Mouse (Mus musculus) midbrain, embryonic 10.5 days (tissue): ENCODE results near the gene Abcd3. TPM values are rescaled to one million over a fixed set of nuclear protein-coding genes. Genes with fewer than 3 reads are reported as not detected.
"Not testable (repeated sequence)": the region's sequence is repeated elsewhere in the genome, so short reads cannot be mapped to it uniquely, and the experiment has no call there.

ENCODE experiments used
- DNase-seq: peaks from one replicate; pipeline ENCODE4 v3.0.0-alpha.2; 2017; ENCODE audit warnings: low spot score
- H3K27ac ChIP-seq: fragments of 300-500 bp; sonication (generic); replicated peaks from 2 replicates; pipeline ENCODE4 v1.5.1; 2016; ENCODE audit warnings: mild to moderate bottlenecking
- H3K27me3 ChIP-seq: fragments of 300-500 bp; sonication (generic); 2 replicates; pipeline ENCODE4 v1.6.1; 2016; ENCODE audit warnings: low read depth, mild to moderate bottlenecking; ENCODE audit not compliant: poor library complexity, severe bottlenecking
- H3K36me3 ChIP-seq: fragments of 300-500 bp; sonication (generic); 2 replicates; pipeline ENCODE4 v1.6.1; 2016; ENCODE audit warnings: mild to moderate bottlenecking, moderate library complexity
- H3K4me1 ChIP-seq: fragments of 300-500 bp; sonication (generic); 2 replicates; pipeline ENCODE4 v1.6.1; 2016
- H3K4me3 ChIP-seq: fragments of 300-500 bp; sonication (generic); 2 replicates; pipeline ENCODE4 v1.5.1; 2016; ENCODE audit warnings: mild to moderate bottlenecking, moderate library complexity
- H3K9me3 ChIP-seq: fragments of 300-500 bp; sonication (generic); replicated peaks from 2 replicates; pipeline ENCODE4 v1.6.1; 2016; ENCODE audit warnings: mild to moderate bottlenecking
- WGBS: fragments of 180-500 bp; shearing (Covaris S2); methylation state at CpG from one replicate; pipeline ENCODE4 v1.1.7; 2016; 5-methylcytosine and 5-hydroxymethylcytosine counted together
- polyA plus RNA-seq: library from polyadenylated mRNA; unstranded; fragments of >200 nt; fragmentation: Nextera tagmentation; extraction: Ambion mirVana; gene quantifications from 2 replicates; pipeline ENCODE4 v1.2.1, GENCODE M21; 2016

Abcd3 gene
- polyA plus RNA-seq, 1 experiment from 2014 or later = 41.3 TPM

GRCm38 (mm10) chr3:121755152-121755551 is 60.0 kb downstream of the Abcd3 start:
- DNase-seq = no peak
- Histone ChIP-seq H3K4me1 (peaks cover 7% of the 10 kb centered on the region), H3K9me3 (no peaks in the 10 kb centered on the region), H3K27ac (no peak overlapping the region), H3K27me3 (no peaks in the 10 kb centered on the region), H3K4me3 (no peak overlapping the region), H3K36me3 (peaks cover 12% of the 10 kb centered on the region; the same call in 1 of the 2 replicates)
- 63% methylated on average over 3 of the region's 3 CpGs for WGBS

- H3K9me3 ChIP-seq, H3K27me3 ChIP-seq, H3K4me1 ChIP-seq, H3K4me3 ChIP-seq, H3K27ac ChIP-seq, DNase-seq: not testable (repeated sequence)
- WGBS = 92% methylated on average over 10 of the region's 10 CpGs
- peaks cover 10% of the 10 kb centered on the region; the same call in 1 of the 2 replicates for H3K36me3 ChIP-seq
Measured at GRCm38 (mm10) chr3:121754319-121755090, 60.6 kb downstream of the Abcd3 start.

GRCm38 (mm10) chr3:121741186-121741848 is 73.8 kb downstream of the Abcd3 start:
- not testable (repeated sequence) for H3K27ac ChIP-seq, H3K4me3 ChIP-seq, H3K4me1 ChIP-seq, H3K36me3 ChIP-seq, DNase-seq, H3K9me3 ChIP-seq, H3K27me3 ChIP-seq
- 90% methylated on average over 4 of the region's 4 CpGs for WGBS

- WGBS = 74% methylated on average over 17 of the region's 17 CpGs
- no peak for DNase-seq
- Histone ChIP-seq H3K27ac (no peak overlapping the region), H3K36me3 (no peaks in the 10 kb centered on the region), H3K27me3 (no peaks in the 10 kb centered on the region), H3K9me3 (no peaks in the 10 kb centered on the region), H3K4me1 (peaks cover 11% of the 10 kb centered on the region), H3K4me3 (no peak overlapping the region)
Measured at GRCm38 (mm10) chr3:121739489-121740213, 75.5 kb downstream of the Abcd3 start.

GRCm38 (mm10) chr3:121738742-121739342 is 76.3 kb downstream of the Abcd3 start:
- H3K4me1 ChIP-seq = peaks cover 11% of the 10 kb centered on the region
- peaks cover 4% of the 10 kb centered on the region; the same call in 1 of the 2 replicates for H3K36me3 ChIP-seq
- WGBS = 83% methylated on average over 9 of the region's 9 CpGs
- H3K27me3 ChIP-seq = no peaks in the 10 kb centered on the region
- DNase-seq = no peak
- H3K27ac ChIP-seq = no peak overlapping the region
- no peak overlapping the region for H3K4me3 ChIP-seq
- H3K9me3 ChIP-seq = no peaks in the 10 kb centered on the region

GRCm38 (mm10) chr3:121737901-121738300 is 77.2 kb downstream of the Abcd3 start:
- WGBS = 75% methylated on average over 2 of the region's 2 CpGs

GRCm38 (mm10) chr3:121737453-121737852 is 77.6 kb downstream of the Abcd3 start:
- Histone ChIP-seq H3K4me1 (peaks cover 11% of the 10 kb centered on the region), H3K9me3 (no peaks in the 10 kb centered on the region), H3K4me3 (no peak overlapping the region), H3K27ac (no peak overlapping the region), H3K36me3 (peaks cover 4% of the 10 kb centered on the region; the same call in 1 of the 2 replicates), H3K27me3 (no peaks in the 10 kb centered on the region)
- WGBS = 13% methylated on average over 1 of the region's 1 CpGs
- no peak for DNase-seq

More at GRCm38 (mm10) chr3:121737901-121738300, 77.2 kb downstream of the Abcd3 start:
- H3K4me1 ChIP-seq = peaks cover 11% of the 10 kb centered on the region
- H3K27ac ChIP-seq = no peak overlapping the region
- H3K4me3 ChIP-seq = no peak overlapping the region
- H3K9me3 ChIP-seq = no peaks in the 10 kb centered on the region
- peaks cover 4% of the 10 kb centered on the region; the same call in 1 of the 2 replicates for H3K36me3 ChIP-seq
- DNase-seq = no peak
- H3K27me3 ChIP-seq = no peaks in the 10 kb centered on the region

- Histone ChIP-seq H3K27ac (peak overlapping the region; percentile 63), H3K4me1 (peaks cover 11% of the 10 kb centered on the region), H3K4me3 (no peak overlapping the region), H3K9me3 (no peaks in the 10 kb centered on the region), H3K36me3 (peaks cover 4% of the 10 kb centered on the region; the same call in 1 of the 2 replicates), H3K27me3 (no peaks in the 10 kb centered on the region)
- DNase-seq = peak; percentile 79
- WGBS = 35% methylated on average over 18 of the region's 18 CpGs
Measured at GRCm38 (mm10) chr3:121736025-121736744, 78.9 kb downstream of the Abcd3 start.

- Histone ChIP-seq H3K9me3 (no peaks in the 10 kb centered on the region), H3K27me3 (no peaks in the 10 kb centered on the region), H3K27ac (peak overlapping the region; percentile 63; the same call in 1 of the 2 replicates), H3K4me1 (peaks cover 11% of the 10 kb centered on the region), H3K4me3 (no peak overlapping the region), H3K36me3 (peaks cover 4% of the 10 kb centered on the region; the same call in 1 of the 2 replicates)
- WGBS = 60% methylated on average over 7 of the region's 7 CpGs
- DNase-seq = no peak
Measured at GRCm38 (mm10) chr3:121735542-121735941, 79.6 kb downstream of the Abcd3 start.

- whole genome bisulfite sequencing = 87% methylated on average over 4 of the region's 4 CpGs
- DNase-seq = no peak
- Histone ChIP-seq H3K27me3 (peaks cover 33% of the 10 kb centered on the region), H3K4me3 (no peak overlapping the region), H3K4me1 (peaks cover 7% of the 10 kb centered on the region; the same call in 1 of the 2 replicates), H3K27ac (no peak overlapping the region), H3K36me3 (peaks cover 4% of the 10 kb centered on the region; the same call in 1 of the 2 replicates), H3K9me3 (no peaks in the 10 kb centered on the region)
Measured at GRCm38 (mm10) chr3:121729678-121730077, 85.4 kb downstream of the Abcd3 start.

GRCm38 (mm10) chr3:121725651-121726050 is 89.5 kb downstream of the Abcd3 start:
- no peak overlapping the region for H3K27ac ChIP-seq
- WGBS = 83% methylated on average over 10 of the region's 10 CpGs

GRCm38 (mm10) chr3:121724553-121724952 is 90.5 kb downstream of the Abcd3 start:
- no peak for DNase-seq
- no peak overlapping the region for H3K27ac ChIP-seq
- no peaks in the 10 kb centered on the region for H3K9me3 ChIP-seq
- peak overlapping the region; percentile 71 for H3K4me3 ChIP-seq
- WGBS = 40% methylated on average over 12 of the region's 12 CpGs
- H3K4me1 ChIP-seq = peaks cover 44% of the 10 kb centered on the region
- no peaks in the 10 kb centered on the region for H3K36me3 ChIP-seq
- peaks cover 80% of the 10 kb centered on the region for H3K27me3 ChIP-seq

More at GRCm38 (mm10) chr3:121725651-121726050, 89.5 kb downstream of the Abcd3 start:
- DNase-seq = no peak
- peaks cover 73% of the 10 kb centered on the region for H3K27me3 ChIP-seq
- H3K36me3 ChIP-seq = no peaks in the 10 kb centered on the region
- no peak overlapping the region for H3K4me3 ChIP-seq
- H3K9me3 ChIP-seq = no peaks in the 10 kb centered on the region
- H3K4me1 ChIP-seq = peaks cover 40% of the 10 kb centered on the region
